Mouse (Mus musculus): ENCODE results near the gene Fibp. TPM values are rescaled to one million over a fixed set of nuclear protein-coding genes. Genes with fewer than 3 reads are reported as not detected.

The Fibp gene
- total RNA-seq, 2 experiments from 2014 or later = 83.7 to 108 TPM

DNA sequence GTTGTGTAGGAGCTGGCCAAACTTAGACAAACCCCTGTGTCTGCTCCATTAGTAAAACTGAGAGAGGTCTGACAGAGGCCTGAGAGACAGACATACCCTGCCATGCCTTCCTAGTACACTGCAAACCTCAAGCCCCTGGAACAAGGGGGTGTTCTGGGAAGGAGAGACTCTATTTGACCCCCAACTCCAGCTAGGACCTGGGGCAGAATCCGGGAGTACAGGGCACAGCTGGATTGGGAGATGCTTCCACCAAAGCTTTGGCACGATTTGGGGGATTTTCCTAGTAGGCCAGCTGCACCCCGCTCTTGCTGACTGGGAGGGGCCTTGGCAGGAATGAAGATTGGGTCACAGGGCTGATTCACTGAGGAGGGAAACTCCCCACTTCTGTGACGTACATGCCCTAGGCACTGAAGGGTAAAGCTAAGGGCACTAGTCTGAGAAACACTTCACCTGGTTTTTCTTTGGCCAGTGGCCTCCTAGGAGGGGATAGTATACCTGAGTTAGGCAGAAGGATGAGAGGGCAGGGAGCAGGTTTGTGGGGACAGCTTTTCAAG lies 28.4 kb upstream of the Fibp start:
- DNase-seq (ENCODE audit: low spot score in 2 of 2) = no peak

DNA sequence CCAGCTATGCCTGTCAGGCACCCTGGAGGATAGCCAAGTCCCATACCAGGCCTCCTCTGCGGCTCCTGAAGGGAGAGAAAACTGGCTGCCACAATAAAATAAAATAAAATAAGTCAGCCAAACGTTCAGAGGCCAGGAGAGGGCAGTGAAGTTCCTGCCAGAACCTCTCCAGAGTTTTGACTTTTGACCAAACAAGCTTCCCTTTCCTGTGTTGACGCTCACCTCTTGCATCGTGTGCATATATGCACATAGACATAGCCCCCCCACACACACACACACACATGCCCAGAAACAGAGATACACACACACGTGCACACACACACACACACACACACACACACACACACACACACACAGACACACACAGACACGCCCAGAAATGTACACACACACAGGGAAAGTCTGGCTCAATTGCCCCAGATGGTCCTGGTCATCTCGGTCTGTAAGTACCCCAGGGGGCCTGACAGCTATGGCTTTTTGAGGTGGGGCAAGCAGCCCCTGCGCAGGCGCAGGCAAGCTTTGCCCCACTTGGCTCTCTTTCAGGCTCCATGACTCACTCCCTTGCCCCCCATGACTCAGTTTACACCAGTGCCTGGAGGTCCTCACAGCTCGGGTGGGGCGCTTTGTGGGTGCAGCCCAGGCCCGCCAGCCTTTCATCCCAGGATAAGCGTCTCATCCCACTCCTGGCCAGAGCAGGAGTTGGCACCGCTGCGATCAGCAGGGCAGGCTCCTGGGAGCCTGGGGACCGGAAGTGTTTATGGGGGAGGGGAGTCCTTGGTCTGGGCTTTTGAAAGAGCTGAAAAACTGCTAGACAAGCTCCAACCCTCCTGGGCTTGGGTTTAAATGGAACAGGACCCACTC lies 27.2 kb upstream of the Fibp start:
- no peak for DNase-seq (ENCODE audit: low spot score in 2 of 2)

GRCm38 (mm10) chr19:5433951-5434350 lies 26.5 kb upstream of the Fibp start:
- DNase-seq (ENCODE audit: low spot score in 2 of 2) = no peak

GRCm38 (mm10) chr19:5444371-5444908 lies 16.0 kb upstream of the Fibp start:
- no peak for DNase-seq (ENCODE audit: low spot score in 2 of 2)

DNA sequence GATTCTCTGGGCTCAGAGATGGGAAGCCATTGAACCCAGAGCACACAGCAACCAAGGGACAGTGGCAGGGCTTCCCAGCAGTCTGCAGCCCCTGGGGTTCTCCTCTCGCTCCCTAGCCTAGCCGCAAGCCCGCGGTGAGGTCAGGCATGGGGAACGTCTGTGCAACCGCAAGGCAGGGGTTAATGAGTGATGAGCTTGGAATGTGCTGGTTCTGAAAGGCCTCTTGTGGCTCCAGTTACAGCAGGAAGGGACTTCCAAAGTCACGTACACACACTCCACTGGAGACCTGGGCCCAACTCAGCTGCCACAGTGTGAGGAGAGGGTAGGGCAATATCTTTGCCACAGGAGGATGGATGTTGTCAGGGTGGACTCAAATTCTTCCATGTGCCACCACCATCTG lies 15.5 kb upstream of the Fibp start:
- no peak for DNase-seq (ENCODE audit: low spot score in 2 of 2)

- no peak for DNase-seq (ENCODE audit: low spot score in 2 of 2)
These were observed 14.7 kb upstream of the Fibp start for GRCm38 (mm10) chr19:5445747-5446146.

DNA sequence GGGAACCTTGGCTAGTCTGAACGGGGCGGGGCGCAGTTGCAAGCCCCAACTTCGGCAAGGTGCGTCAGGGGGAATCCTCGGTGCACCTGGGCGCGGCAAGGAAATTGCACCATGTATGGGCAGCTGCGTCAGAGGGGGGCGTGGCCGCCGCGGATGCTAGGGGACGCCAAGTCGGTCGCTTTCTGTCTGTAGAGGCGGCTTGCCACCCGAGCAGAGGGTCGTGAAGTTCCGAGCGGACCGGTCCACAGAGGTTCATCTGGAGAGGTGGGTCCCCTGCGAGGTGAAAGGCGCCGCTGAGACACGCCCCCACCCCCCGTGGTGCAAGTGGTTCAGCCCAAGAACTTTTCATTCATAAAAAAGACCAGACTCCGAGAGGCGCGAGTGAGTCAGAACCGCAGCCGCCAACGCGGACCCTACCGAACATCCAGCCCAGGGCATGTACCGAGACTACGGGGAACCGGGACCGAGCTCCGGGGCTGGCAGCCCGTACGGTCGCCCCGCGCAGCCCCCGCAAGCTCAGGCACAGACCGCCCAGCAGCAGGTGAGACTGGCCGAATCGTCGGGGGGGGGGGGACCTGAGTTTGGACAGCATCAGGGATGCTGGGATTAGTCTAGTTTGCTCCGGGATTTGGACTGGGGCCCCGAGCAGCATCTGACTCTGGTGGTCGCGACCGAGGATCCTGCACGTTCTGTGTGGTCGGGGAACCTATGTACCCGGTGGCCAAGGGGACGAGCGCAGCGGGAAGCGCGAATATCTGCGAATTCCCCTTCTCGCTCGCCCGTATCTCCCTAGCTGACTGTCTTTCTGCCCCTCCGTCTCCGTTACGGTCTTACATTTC lies 12.7 kb upstream of the Fibp start, which contains the start of gene Fosl1:
Fosl1 (plus strand) TSS at position 33 of the 839 bp plus-strand sequence.
- peak; percentile 60 to 67 for DNase-seq (ENCODE audit: low spot score in 2 of 2)

DNA sequence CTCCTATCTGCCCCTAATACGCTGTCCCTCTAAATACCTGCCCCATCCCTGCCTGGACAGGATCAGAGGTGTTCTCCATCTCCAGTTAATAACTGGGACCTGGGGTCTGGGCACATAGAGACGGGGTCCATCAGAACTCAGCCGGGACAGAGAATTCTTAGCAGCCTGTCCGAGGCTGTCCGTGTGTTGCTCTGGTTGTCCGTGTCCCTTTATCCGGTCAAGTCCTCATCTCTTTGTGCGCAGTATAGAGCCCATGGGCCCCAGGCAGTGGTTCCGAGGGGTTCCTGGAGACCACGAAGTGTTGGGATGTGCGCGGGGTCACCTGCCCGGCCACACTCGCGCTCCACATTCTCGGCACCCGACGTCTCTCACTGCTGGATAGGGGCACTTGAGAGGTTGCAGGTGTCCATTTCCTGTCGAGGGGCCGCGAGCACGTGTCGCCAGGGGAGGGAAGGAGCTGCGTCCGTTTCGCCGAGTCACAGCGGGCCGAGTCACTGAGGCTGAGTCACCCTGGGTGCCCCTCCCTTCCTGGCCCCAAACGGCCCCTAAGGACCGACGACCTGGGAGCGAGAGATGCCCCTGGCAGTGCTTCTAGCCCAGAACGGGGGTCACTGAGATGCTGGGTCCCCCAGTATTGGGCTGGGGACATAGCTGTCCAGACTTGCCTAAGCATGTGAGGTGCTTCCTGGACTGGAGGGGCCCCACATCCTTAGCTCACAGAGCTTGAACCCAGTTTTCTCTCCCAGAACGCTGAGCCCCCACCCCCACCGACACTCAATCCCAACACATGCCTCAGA lies 11.9 kb upstream of the Fibp start:
- DNase-seq (ENCODE audit: low spot score in 2 of 2) = no peak

- DNase-seq (ENCODE audit: low spot score in 2 of 2) = no peak
These were observed 10.7 kb upstream of the Fibp start for GRCm38 (mm10) chr19:5449673-5450072.

- no peak for DNase-seq (ENCODE audit: low spot score in 2 of 2)
These were observed 8.6 kb upstream of the Fibp start for GRCm38 (mm10) chr19:5451766-5452165.

- no peak for DNase-seq (ENCODE audit: low spot score in 2 of 2)
These were observed 5.4 kb upstream of the Fibp start for GRCm38 (mm10) chr19:5455037-5455436.

DNA sequence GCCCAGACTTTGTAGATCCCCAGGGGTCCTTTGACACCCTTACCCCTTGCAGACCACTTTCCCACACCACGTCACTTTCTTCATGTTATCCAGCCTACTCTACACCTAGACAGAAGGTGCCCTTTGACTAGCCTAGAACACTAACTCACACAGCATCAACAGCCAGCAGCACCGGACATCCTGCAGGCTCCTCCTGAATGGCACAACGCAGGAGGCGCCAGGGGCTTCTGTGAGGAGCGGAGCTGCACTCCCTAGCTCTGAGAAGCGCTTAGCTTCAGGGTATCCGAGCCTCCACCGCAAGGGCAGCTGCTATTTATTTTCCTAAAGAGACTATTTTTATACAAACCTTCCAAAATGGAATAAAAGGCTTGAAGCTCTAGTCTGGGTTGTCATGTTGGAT lies 4.8 kb upstream of the Fibp start:
- DNase-seq (ENCODE audit: low spot score in 2 of 2) = no peak

GRCm38 (mm10) chr19:5456241-5456921 lies 4.0 kb upstream of the Fibp start:
- no peak for DNase-seq (ENCODE audit: low spot score in 2 of 2)

DNA sequence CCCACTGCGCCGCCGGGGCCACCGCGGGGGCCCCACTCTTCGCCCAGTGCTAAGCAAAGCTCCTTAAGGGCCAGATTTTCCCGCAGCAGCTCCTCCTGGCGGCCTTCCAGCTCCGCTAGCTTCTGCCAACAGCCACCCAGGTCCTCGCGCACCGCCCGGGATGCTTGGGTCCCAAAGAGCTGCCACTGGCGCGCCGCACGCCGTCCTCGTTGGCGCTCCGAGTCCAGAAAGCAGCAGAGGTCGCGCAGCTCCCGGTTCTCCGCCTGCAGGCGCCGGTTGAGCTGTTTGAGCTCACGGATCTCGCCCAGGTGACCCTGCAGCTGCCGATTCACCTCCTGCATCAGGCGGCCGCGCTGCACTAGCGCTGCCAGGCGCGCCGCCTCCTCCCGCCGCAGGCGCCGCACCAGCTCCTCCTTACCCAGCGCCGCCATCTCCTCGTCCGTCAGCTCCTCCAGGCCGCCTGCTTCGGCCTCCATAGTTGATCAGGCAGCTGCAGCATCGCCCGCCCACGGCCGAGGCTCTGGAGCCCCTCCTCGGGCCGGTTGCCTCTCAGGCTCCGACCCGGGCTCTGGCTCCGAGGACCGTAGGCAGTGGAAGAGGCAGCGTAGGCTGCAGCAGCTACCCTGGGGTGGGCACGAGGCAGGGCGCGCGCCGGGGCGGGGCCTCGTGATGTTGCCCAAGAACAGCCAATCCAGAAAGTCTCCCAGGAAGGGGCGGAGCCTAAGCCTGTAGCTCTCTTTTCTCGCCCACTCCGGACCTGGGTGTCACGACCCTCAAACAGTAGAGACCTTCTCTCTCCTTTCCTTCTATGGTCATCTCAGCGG lies 3.3 kb upstream of the Fibp start:
- DNase-seq (ENCODE audit: low spot score in 2 of 2) = peak; percentile 93 to 97

DNA sequence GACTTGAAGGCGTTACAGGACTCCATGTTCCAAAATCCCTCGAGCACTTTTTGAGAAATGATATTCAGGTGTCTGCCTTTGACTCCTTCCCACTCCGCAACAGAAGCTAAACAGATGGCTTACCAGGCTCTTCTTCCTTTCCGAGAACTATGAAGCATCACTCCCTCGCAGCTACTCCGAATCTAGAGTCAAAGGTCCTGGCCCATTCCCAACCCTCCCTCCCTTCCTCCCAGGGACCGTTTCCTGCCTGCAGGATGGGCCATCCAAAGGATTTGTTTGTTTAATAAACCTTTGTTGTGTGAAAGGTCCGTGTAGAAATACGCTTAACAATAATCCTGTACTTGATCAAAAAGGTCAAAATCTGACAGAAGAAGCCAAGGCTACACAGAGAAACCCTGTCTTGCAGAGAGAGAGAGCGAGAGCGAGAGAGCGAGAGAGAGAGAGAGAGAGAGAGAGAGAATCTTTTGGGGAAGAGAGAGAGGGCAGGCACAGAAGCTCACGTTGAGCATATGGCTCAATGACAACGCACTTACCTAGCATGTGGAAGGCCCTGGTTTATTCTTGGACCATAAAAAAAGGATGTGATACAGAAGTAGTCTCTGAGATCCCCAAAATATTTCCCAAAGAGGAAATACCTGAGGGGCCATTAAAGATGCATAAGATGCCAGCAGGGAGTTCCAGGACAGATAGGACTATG lies 2.5 kb upstream of the Fibp start, which contains the start of gene Ccdc85b:
Ccdc85b (minus strand) TSS at position 149 of the 697 bp plus-strand sequence.
- no peak for DNase-seq (ENCODE audit: low spot score in 2 of 2)

- DNase-seq (ENCODE audit: low spot score in 2 of 2) = no peak
These were observed 1.4 kb upstream of the Fibp start for GRCm38 (mm10) chr19:5459019-5459418.

DNA sequence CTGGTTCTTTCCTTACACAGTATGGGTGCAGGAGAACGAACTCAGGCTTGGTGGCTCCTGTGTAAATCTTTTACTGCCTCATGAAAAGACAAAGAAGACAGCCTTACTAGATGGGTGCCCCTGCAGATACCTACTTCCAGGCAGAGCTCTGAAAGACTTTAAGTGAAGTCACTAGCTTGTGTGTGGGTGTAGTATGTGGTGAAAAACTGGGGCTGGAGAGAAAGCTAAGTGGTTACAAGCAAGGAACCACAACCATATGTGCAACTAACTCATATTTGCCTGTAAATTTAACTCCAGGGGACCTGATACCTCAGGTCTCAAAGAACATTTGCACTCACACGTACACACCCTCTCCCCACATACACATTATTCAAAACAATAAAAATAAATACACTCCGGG lies 519 bp upstream of the Fibp start:
- DNase-seq (ENCODE audit: low spot score in 2 of 2) = no peak

- DNase-seq (ENCODE audit: low spot score in 2 of 2) = no peak
These were observed 996 bp downstream of the Fibp start for GRCm38 (mm10) chr19:5461411-5461810.

DNA sequence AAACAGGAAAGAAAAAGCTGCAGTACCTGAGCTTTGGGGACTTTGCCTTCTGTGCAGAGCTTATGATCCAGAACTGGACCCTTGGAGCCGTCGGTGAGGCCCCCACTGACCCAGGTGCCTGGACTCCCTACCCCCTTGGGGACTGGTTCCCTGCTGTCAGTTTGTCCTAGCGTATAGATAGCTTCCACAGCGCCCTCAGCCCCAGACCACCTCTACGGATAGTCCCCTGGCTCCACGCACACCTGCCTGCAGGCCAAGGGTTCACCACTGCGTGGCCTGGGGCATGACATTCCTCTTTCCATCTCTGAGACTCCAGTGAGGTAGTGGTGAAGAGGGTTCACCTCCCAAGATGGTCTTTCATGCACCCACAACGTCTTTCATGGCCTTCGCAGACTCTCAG lies 2.8 kb downstream of the Fibp start:
- DNase-seq (ENCODE audit: low spot score in 2 of 2) = no peak

Data from layer of hippocampus, postnatal 10 days (tissue).